Mouse (Mus musculus): Measurements from ENCODE around the gene Wfdc5. TPM values are rescaled to one million over a fixed set of nuclear protein-coding genes. Genes with fewer than 3 reads are reported as not detected.

The Wfdc5 gene
- polyA plus RNA-seq, 1 experiment from 2014 or later = 11.0 TPM

DNA sequence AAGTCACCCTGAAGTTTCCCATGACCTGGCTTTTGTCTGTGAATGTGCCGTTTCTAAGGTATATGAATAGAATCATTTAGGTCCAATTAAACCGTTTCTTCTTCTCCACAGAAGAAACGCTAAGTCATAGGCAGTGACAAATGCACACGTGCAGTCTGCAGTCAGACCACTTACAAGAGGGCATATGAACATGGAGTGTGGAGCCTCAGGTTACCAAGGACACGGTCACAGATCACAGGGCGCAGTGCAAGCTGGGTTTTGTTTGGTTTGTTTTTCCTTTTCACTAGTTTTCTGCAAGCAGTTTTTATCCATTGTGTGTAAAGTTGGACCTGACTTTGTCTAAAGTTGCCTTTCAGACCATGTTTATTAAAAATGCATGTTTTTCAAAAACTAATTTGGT is 38.5 kb downstream of the Wfdc5 start:
- no peak overlapping the region for H3K4me3 ChIP-seq (replicated peaks; ENCODE audit: low read length)
- no peaks in the 10 kb centered on the region for H3K36me3 ChIP-seq (ENCODE audit: control insufficient read depth, insufficient read depth, low read length)
- H3K4me1 ChIP-seq (ENCODE audit: control insufficient read depth, insufficient read depth, low read length) = 0 out of 2 replicates have a peak, but pooled peaks cover 3% of the 10 kb centered on the region
- no peak overlapping the region for H3K27ac ChIP-seq (ENCODE audit: low read length)
- H3K27me3 ChIP-seq (ENCODE audit: control insufficient read depth, insufficient read depth, low read length) = no peaks in the 10 kb centered on the region
- H3K4me2 ChIP-seq (ENCODE audit: low read depth, low read length) = no peak overlapping the region
- no peaks in the 10 kb centered on the region for H3K9me3 ChIP-seq (replicated peaks; ENCODE audit: control insufficient read depth, low read length)
- WGBS = 71% methylated on average over 6 of the region's 6 CpGs
- no peak overlapping the region for H3K9ac ChIP-seq (ENCODE audit: low read length)
- no peak for ATAC-seq (ENCODE audit: insufficient read depth, low FRiP score)

DNA sequence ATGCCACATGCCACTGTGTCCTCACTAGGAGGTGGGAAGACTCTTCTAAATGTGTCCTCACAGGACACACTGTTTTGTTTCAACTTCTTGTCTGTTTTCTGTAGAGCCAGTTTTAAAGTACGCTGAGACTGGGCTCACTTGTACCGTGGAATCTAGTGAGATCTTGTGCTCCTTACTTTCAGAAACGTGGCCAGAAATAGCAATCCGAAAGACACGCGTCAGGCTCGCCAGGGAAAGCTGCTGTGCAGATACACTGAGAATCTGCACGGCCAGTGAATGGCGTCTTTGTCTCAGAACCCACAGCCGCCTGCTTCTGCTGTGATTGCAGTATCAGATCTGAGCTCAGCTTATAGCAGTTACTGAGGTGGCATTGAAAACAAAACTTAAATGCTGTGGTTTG is 40.5 kb downstream of the Wfdc5 start:
- H3K4me3 ChIP-seq (replicated peaks; ENCODE audit: low read length) = no peak overlapping the region
- ATAC-seq (ENCODE audit: insufficient read depth, low FRiP score) = no peak
- no peak overlapping the region for H3K27ac ChIP-seq (ENCODE audit: low read length)
- peaks cover 6% of the 10 kb centered on the region; the same call in 1 of the 2 replicates for H3K4me1 ChIP-seq (ENCODE audit: control insufficient read depth, insufficient read depth, low read length)
- H3K9ac ChIP-seq (ENCODE audit: low read length) = no peak overlapping the region
- no peaks in the 10 kb centered on the region for H3K27me3 ChIP-seq (ENCODE audit: control insufficient read depth, insufficient read depth, low read length)
- no peaks in the 10 kb centered on the region for H3K36me3 ChIP-seq (ENCODE audit: control insufficient read depth, insufficient read depth, low read length)
- no peak overlapping the region for H3K4me2 ChIP-seq (ENCODE audit: low read depth, low read length)
- H3K9me3 ChIP-seq (replicated peaks; ENCODE audit: control insufficient read depth, low read length) = no peaks in the 10 kb centered on the region
- WGBS = 68% methylated on average over 10 of the region's 10 CpGs

GRCm38 (mm10) chr2:164137754-164138153 is 44.8 kb downstream of the Wfdc5 start:
- H3K4me3 ChIP-seq (replicated peaks; ENCODE audit: low read length) = no peak overlapping the region
- no peak overlapping the region for H3K4me2 ChIP-seq (ENCODE audit: low read depth, low read length)
- no peaks in the 10 kb centered on the region for H3K27me3 ChIP-seq (ENCODE audit: control insufficient read depth, insufficient read depth, low read length)
- peak; percentile 15; the same call in 1 of the 2 replicates for ATAC-seq (ENCODE audit: insufficient read depth, low FRiP score)
- H3K9me3 ChIP-seq (replicated peaks; ENCODE audit: control insufficient read depth, low read length) = no peaks in the 10 kb centered on the region
- 48% methylated on average over 6 of the region's 6 CpGs for WGBS
- peak overlapping the region; percentile 12; the same call in 1 of the 2 replicates for H3K9ac ChIP-seq (ENCODE audit: low read length)
- peak overlapping the region; percentile 66 for H3K27ac ChIP-seq (ENCODE audit: low read length)
- H3K36me3 ChIP-seq (ENCODE audit: control insufficient read depth, insufficient read depth, low read length) = no peaks in the 10 kb centered on the region
- H3K4me1 ChIP-seq (ENCODE audit: control insufficient read depth, insufficient read depth, low read length) = peaks cover 19% of the 10 kb centered on the region

DNA sequence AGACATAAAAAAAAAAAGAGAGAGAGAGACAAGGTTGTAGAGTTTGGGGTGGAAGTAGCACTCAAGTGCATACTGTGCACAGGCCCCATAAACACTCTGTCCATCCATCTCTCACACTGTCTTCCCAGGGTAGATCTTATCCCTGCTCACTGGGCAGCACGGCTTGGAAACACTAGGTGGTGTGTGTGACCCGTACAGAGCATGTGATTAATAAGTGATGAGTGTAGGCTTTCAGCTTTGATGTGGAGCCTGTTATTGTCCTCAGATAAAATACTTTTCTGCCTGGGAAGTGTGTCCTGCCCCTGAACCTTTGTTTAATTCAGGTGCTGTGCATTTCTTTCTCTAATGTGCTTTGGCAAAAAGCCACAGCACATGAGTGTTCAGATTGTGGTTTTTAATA is 46.1 kb downstream of the Wfdc5 start:
- Histone ChIP-seq H3K9ac (ENCODE audit: low read length) (no peak overlapping the region), H3K27me3 (ENCODE audit: control insufficient read depth, insufficient read depth, low read length) (no peaks in the 10 kb centered on the region), H3K9me3 (replicated peaks; ENCODE audit: control insufficient read depth, low read length) (no peaks in the 10 kb centered on the region), H3K4me3 (replicated peaks; ENCODE audit: low read length) (no peak overlapping the region), H3K36me3 (ENCODE audit: control insufficient read depth, insufficient read depth, low read length) (no peaks in the 10 kb centered on the region), H3K27ac (ENCODE audit: low read length) (no peak overlapping the region), H3K4me1 (ENCODE audit: control insufficient read depth, insufficient read depth, low read length) (peaks cover 19% of the 10 kb centered on the region), H3K4me2 (ENCODE audit: low read depth, low read length) (no peak overlapping the region)
- ATAC-seq (ENCODE audit: insufficient read depth, low FRiP score) = peak; percentile 63; the same call in 1 of the 2 replicates
- 33% methylated on average over 2 of the region's 2 CpGs for WGBS

DNA sequence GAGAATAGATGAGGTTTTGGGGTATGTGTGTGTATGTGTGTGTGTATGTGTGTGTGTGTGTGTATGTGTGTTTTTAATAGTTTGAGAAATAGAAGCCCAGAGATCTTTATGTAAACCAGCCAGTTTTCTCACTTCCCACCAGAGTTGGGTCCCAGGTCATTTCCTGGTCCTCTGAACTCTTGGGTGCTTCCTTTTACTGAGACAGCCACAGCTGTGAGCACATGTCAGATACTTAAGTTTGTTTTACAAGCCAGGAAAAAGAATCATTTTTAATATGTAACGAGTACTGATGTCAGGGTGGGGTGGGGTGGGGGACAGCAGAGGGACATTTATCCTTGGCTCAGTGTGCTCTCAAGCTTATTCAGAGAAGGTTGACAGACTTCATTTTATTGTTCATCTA is 47.2 kb downstream of the Wfdc5 start:
- H3K4me3 ChIP-seq (replicated peaks; ENCODE audit: low read length) = no peak overlapping the region
- H3K27me3 ChIP-seq (ENCODE audit: control insufficient read depth, insufficient read depth, low read length) = no peaks in the 10 kb centered on the region
- no peaks in the 10 kb centered on the region for H3K9me3 ChIP-seq (replicated peaks; ENCODE audit: control insufficient read depth, low read length)
- H3K27ac ChIP-seq (ENCODE audit: low read length) = no peak overlapping the region
- peaks cover 16% of the 10 kb centered on the region for H3K4me1 ChIP-seq (ENCODE audit: control insufficient read depth, insufficient read depth, low read length)
- no peak overlapping the region for H3K4me2 ChIP-seq (ENCODE audit: low read depth, low read length)
- no peak for ATAC-seq (ENCODE audit: insufficient read depth, low FRiP score)
- H3K9ac ChIP-seq (ENCODE audit: low read length) = no peak overlapping the region
- WGBS = 22% methylated on average over 1 of the region's 1 CpGs
- H3K36me3 ChIP-seq (ENCODE audit: control insufficient read depth, insufficient read depth, low read length) = no peaks in the 10 kb centered on the region

DNA sequence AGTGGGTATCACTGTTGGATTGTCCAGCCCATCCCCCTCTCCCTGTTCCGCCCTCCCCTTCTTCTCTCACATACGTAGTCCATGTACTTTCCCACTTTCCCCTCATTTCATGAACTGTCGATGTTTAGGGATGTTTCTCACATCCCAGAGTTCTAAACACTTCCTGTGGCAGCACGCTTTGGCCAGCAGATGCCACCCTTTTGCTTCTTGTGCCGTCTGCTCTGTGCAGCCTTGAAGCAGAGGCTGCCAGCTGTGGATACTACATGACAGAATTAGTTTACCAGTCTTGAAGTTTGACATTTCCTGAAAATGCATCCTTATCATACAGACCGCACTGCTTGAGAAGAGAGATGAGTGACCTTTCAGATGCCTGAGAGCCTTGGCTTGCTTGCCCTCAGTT is 48.0 kb downstream of the Wfdc5 start:
- Histone ChIP-seq H3K4me2 (ENCODE audit: low read depth, low read length) (no peak overlapping the region), H3K27ac (ENCODE audit: low read length) (no peak overlapping the region), H3K9ac (ENCODE audit: low read length) (no peak overlapping the region), H3K36me3 (ENCODE audit: control insufficient read depth, insufficient read depth, low read length) (no peaks in the 10 kb centered on the region), H3K4me3 (replicated peaks; ENCODE audit: low read length) (no peak overlapping the region), H3K9me3 (replicated peaks; ENCODE audit: control insufficient read depth, low read length) (no peaks in the 10 kb centered on the region), H3K4me1 (ENCODE audit: control insufficient read depth, insufficient read depth, low read length) (peaks cover 16% of the 10 kb centered on the region), H3K27me3 (ENCODE audit: control insufficient read depth, insufficient read depth, low read length) (no peaks in the 10 kb centered on the region)
- ATAC-seq (ENCODE audit: insufficient read depth, low FRiP score) = no peak; the same call in 1 of the 2 replicates
- 51% methylated on average over 6 of the region's 6 CpGs for WGBS

GRCm38 (mm10) chr2:164131586-164131985 is 51.0 kb downstream of the Wfdc5 start:
- no peaks in the 10 kb centered on the region for H3K27me3 ChIP-seq (ENCODE audit: control insufficient read depth, insufficient read depth, low read length)
- 69% methylated on average over 1 of the region's 1 CpGs for WGBS
- H3K4me1 ChIP-seq (ENCODE audit: control insufficient read depth, insufficient read depth, low read length) = peaks cover 9% of the 10 kb centered on the region
- no peak overlapping the region for H3K27ac ChIP-seq (ENCODE audit: low read length)
- ATAC-seq (ENCODE audit: insufficient read depth, low FRiP score) = no peak
- H3K9me3 ChIP-seq (replicated peaks; ENCODE audit: control insufficient read depth, low read length) = no peaks in the 10 kb centered on the region
- no peak overlapping the region for H3K4me2 ChIP-seq (ENCODE audit: low read depth, low read length)
- H3K9ac ChIP-seq (ENCODE audit: low read length) = no peak overlapping the region
- no peaks in the 10 kb centered on the region for H3K36me3 ChIP-seq (ENCODE audit: control insufficient read depth, insufficient read depth, low read length)
- H3K4me3 ChIP-seq (replicated peaks; ENCODE audit: low read length) = no peak overlapping the region

GRCm38 (mm10) chr2:164128576-164129411 is 53.7 kb downstream of the Wfdc5 start:
- Histone ChIP-seq H3K4me2 (ENCODE audit: low read depth, low read length) (no peak overlapping the region), H3K9ac (ENCODE audit: low read length) (no peak overlapping the region), H3K9me3 (replicated peaks; ENCODE audit: control insufficient read depth, low read length) (no peaks in the 10 kb centered on the region), H3K27me3 (ENCODE audit: control insufficient read depth, insufficient read depth, low read length) (no peaks in the 10 kb centered on the region), H3K4me3 (replicated peaks; ENCODE audit: low read length) (no peak overlapping the region), H3K4me1 (ENCODE audit: control insufficient read depth, insufficient read depth, low read length) (no peaks in the 10 kb centered on the region), H3K27ac (ENCODE audit: low read length) (no peak overlapping the region), H3K36me3 (ENCODE audit: control insufficient read depth, insufficient read depth, low read length) (no peaks in the 10 kb centered on the region)
- 87% methylated on average over 12 of the region's 12 CpGs for WGBS
- ATAC-seq (ENCODE audit: insufficient read depth, low FRiP score) = no peak

DNA sequence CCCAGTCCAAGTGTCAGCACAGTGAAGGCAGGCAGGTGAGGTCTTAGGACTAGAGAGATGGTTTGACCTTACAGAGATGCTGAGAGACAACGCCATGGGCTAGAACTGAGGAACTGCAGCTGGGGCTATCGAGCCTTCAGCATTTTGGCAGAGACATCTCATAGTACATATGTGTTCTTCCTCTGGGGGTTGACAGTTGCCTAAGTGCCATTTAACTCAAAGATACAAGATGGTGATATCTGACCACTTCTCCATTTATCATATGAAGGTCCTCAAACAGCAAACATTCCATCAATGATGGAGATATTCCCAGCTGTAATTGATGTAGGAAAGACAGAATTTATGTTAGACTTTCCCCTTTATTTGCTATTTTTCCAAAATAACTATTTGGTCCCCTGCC is 55.2 kb downstream of the Wfdc5 start:
- no peak for ATAC-seq (ENCODE audit: insufficient read depth, low FRiP score)
- H3K27ac ChIP-seq (ENCODE audit: low read length) = no peak overlapping the region
- H3K4me1 ChIP-seq (ENCODE audit: control insufficient read depth, insufficient read depth, low read length) = no peaks in the 10 kb centered on the region
- no peaks in the 10 kb centered on the region for H3K27me3 ChIP-seq (ENCODE audit: control insufficient read depth, insufficient read depth, low read length)
- WGBS = 77% methylated on average over 2 of the region's 2 CpGs
- no peaks in the 10 kb centered on the region for H3K36me3 ChIP-seq (ENCODE audit: control insufficient read depth, insufficient read depth, low read length)
- no peak overlapping the region for H3K9ac ChIP-seq (ENCODE audit: low read length)
- H3K4me3 ChIP-seq (replicated peaks; ENCODE audit: low read length) = no peak overlapping the region
- H3K4me2 ChIP-seq (ENCODE audit: low read depth, low read length) = no peak overlapping the region
- H3K9me3 ChIP-seq (replicated peaks; ENCODE audit: control insufficient read depth, low read length) = no peaks in the 10 kb centered on the region

Measured in stomach, embryonic 16.5 days (tissue).